8 mouse cellular contexts compared by ENCODE assay signal in the genomic region with DNA sequence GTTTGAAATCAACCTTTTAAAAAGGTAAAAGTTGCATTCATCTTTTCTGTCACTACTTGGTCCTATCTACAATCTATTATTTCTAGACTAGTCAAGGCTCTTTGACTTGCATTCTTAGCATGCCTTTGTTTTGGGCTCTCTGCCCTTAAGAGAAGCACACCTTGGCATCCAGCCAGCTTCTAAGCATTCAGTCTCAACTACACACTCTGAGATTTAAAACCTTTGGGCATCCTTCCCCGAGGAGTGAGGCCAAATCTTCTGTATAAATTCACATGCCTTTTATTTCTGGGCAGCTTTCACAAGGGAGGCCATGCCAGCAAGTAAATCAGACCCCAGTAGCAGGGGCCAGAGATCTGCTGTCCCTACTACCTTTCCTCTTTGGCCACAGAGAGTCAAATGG.
DNase-seq lines count a peak whose midpoint lies in the region; ATAC-seq lines count a peak whose summit lies in the region.

No protein-coding gene starts in this region.

- peak; percentile 41 for ATAC-seq in neural tube, embryonic 12.5 days (ENCODE audit: low FRiP score, low read depth)
- ATAC-seq in forebrain, embryonic 13.5 days = peak; percentile 64

- no peaks in the 10 kb centered on the region for H3K9me3 ChIP-seq in neural tube, embryonic 12.5 days
- peaks cover 6% of the 10 kb centered on the region; the same call in 1 of the 2 replicates for H3K9me3 ChIP-seq in forebrain, embryonic 13.5 days (replicated peaks)

- 30% methylated on average over 1 of the region's 1 CpGs for WGBS in neural tube, embryonic 12.5 days
- 22% methylated on average over 1 of the region's 1 CpGs for WGBS in forebrain, embryonic 13.5 days

- no peak overlapping the region for H3K9ac ChIP-seq in neural tube, embryonic 12.5 days
- H3K9ac ChIP-seq in forebrain, embryonic 13.5 days = no peak overlapping the region

- H3K4me3 ChIP-seq in neural tube, embryonic 12.5 days = no peak overlapping the region
- no peak overlapping the region for H3K4me3 ChIP-seq in forebrain, embryonic 13.5 days

- no peaks in the 10 kb centered on the region for H3K36me3 ChIP-seq in neural tube, embryonic 12.5 days
- H3K36me3 ChIP-seq in forebrain, embryonic 13.5 days (ENCODE audit: poor library complexity, severe bottlenecking) = peaks cover 8% of the 10 kb centered on the region; the same call in 1 of the 2 replicates

- peak; percentile 22 to 41 for DNase-seq in heart, adult 18-20 months
- no peak for DNase-seq in heart, postnatal 25 days (ENCODE audit: low spot score)
- DNase-seq in neural tube, embryonic 10.5 days (ENCODE audit: extremely low spot score, low spot score) = no peak
- peak; percentile 15 for DNase-seq in layer of hippocampus, adult 9-11 months
- DNase-seq in ovary, postnatal 36 days (ENCODE audit: low spot score) = peak; percentile 27
- no peak for DNase-seq in spleen, postnatal 4 days (ENCODE audit: low spot score in 2 of 2)

- peaks cover 3% of the 10 kb centered on the region; the same call in 1 of the 2 replicates for H3K4me1 ChIP-seq in neural tube, embryonic 12.5 days
- H3K4me1 ChIP-seq in forebrain, embryonic 13.5 days = peaks cover 40% of the 10 kb centered on the region

- H3K4me2 ChIP-seq in neural tube, embryonic 12.5 days (replicated peaks) = no peak overlapping the region
- no peak overlapping the region for H3K4me2 ChIP-seq in forebrain, embryonic 13.5 days

- no peaks in the 10 kb centered on the region for H3K27me3 ChIP-seq in neural tube, embryonic 12.5 days (replicated peaks)
- no peaks in the 10 kb centered on the region for H3K27me3 ChIP-seq in forebrain, embryonic 13.5 days

- intact Hi-C loops in heart, postnatal 25 days (cut with DNase I) = no loop called here

- H3K27ac ChIP-seq in neural tube, embryonic 12.5 days = no peak overlapping the region
- H3K27ac ChIP-seq in forebrain, embryonic 13.5 days = peak overlapping the region; percentile 65

Comparison
In these comparisons a context has a peak if more than half of its experiments do, and no peak if none do; other contexts are left out.
1. DNase-seq: peak in heart, adult 18-20 months (2 of 2), layer of hippocampus, adult 9-11 months (single experiment) and ovary, postnatal 36 days (single experiment); none in heart, postnatal 25 days (single experiment), neural tube, embryonic 10.5 days (single experiment) and spleen, postnatal 4 days (0 of 2).